Mouse (Mus musculus): ENCODE data around the gene Ppfia4.
A peak's percentile ranks its signal among the peaks of the same experiment; 100 is the strongest.

Gene Ppfia4

GRCm38 (mm10) chr1:134336958-134337710, 4.4 kb upstream of the Ppfia4 start:
- no peak for DNase-seq

- no peak for DNase-seq
Measured at GRCm38 (mm10) chr1:134335924-134336810, 3.4 kb upstream of the Ppfia4 start.

- no peak for DNase-seq
Measured at GRCm38 (mm10) chr1:134335211-134335923, 2.6 kb upstream of the Ppfia4 start.

- DNase-seq: no peak
Measured at GRCm38 (mm10) chr1:134334111-134334827, 1.5 kb upstream of the Ppfia4 start.

- DNase-seq: no peak
Measured at GRCm38 (mm10) chr1:134333371-134334110, 813 bp upstream of the Ppfia4 start.

- peak; percentile 39 to 80 for DNase-seq
Measured at GRCm38 (mm10) chr1:134331879-134332635, 671 bp downstream of the Ppfia4 start.

GRCm38 (mm10) chr1:134326841-134327346, 5.8 kb downstream of the Ppfia4 start:
- DNase-seq: no peak

GRCm38 (mm10) chr1:134322591-134322990, 10.1 kb downstream of the Ppfia4 start:
- peak in 1 of 2 experiments; percentile 23 for DNase-seq

- no peak for DNase-seq
Measured at GRCm38 (mm10) chr1:134320691-134321301, 11.9 kb downstream of the Ppfia4 start.

- no peak for DNase-seq
Measured at GRCm38 (mm10) chr1:134318261-134318660, 14.5 kb downstream of the Ppfia4 start.

GRCm38 (mm10) chr1:134316361-134316760, 16.4 kb downstream of the Ppfia4 start:
- no peak for DNase-seq

- DNase-seq: no peak
Measured at GRCm38 (mm10) chr1:134315181-134315580, 17.5 kb downstream of the Ppfia4 start.

- no peak for DNase-seq
Measured at GRCm38 (mm10) chr1:134311760-134312159, 21.0 kb downstream of the Ppfia4 start.

GRCm38 (mm10) chr1:134310729-134311128, 22.0 kb downstream of the Ppfia4 start:
- DNase-seq: no peak

GRCm38 (mm10) chr1:134310291-134310690, 22.4 kb downstream of the Ppfia4 start:
- no peak for DNase-seq

GRCm38 (mm10) chr1:134307409-134307808, 25.3 kb downstream of the Ppfia4 start:
- DNase-seq: no peak

GRCm38 (mm10) chr1:134304940-134305339, 27.8 kb downstream of the Ppfia4 start:
- no peak for DNase-seq

GRCm38 (mm10) chr1:134302568-134303238, 30.0 kb downstream of the Ppfia4 start:
- DNase-seq: peak; percentile 28 to 34

GRCm38 (mm10) chr1:134298636-134299411, 33.9 kb downstream of the Ppfia4 start:
- no peak for DNase-seq
